Mouse (Mus musculus) macrophage (primary cell): ENCODE measurements around the gene Fitm1. TPM values are rescaled to one million over a fixed set of nuclear protein-coding genes. Genes with fewer than 3 reads are reported as not detected.
A peak's percentile ranks its signal among the peaks of the same experiment; 100 is the strongest.

ENCODE experiments used
- H3K27ac ChIP-seq: fragments of 350-480 bp; formaldehyde crosslinking; 2 replicates; pipeline ENCODE4 v1.9.0; 2021
- H3K36me3 ChIP-seq: fragments of 350-480 bp; formaldehyde crosslinking; 2 replicates; pipeline ENCODE4 v1.9.0; 2021; ENCODE audit errors: inconsistent target
- H3K4me3 ChIP-seq: fragments of 350-480 bp; formaldehyde crosslinking; 2 replicates; pipeline ENCODE4 v1.9.0; 2021; ENCODE audit errors: inconsistent target
- H3K79me2 ChIP-seq: fragments of 350-480 bp; formaldehyde crosslinking; 2 replicates; pipeline ENCODE4 v1.9.0; 2021; ENCODE audit errors: inconsistent target
- WGBS: methylation state at CpG from one replicate; pipeline ENCODE4 v1.1.7; 2026; ENCODE audit warnings: inconsistent platforms; ENCODE audit not compliant: missing documents; 5-methylcytosine and 5-hydroxymethylcytosine counted together
- polyA plus RNA-seq: library from polyadenylated mRNA; stranded (reverse); fragments of 250-400 nt; gene quantifications from 3 replicates; pipeline ENCODE4 v1.2.4, GENCODE M21; 2018; ENCODE audit warnings: inconsistent platforms
- total RNA-seq, 78 experiments: library from RNA; depleted of rRNA; stranded (reverse); fragments of 250-400 nt; gene quantifications; 1 replicate in 9 of 78; 2 replicates in 24 of 78; 3 replicates in 43 of 78; 4 replicates in 2 of 78; pipeline ENCODE4 v1.2.4; 2018; ENCODE audit warnings: inconsistent platforms in 56 of 78

Gene Fitm1
- total RNA-seq (2018; cell fraction: chromatin; rRNA removed), result not detected
- total RNA-seq (2018; cell fraction: cytosol; rRNA removed), result not detected
- not detected for total RNA-seq (2018; cell fraction: nucleus; rRNA removed)
- not detected in 3 replicates for polyA plus RNA-seq

- 77% methylated on average over 8 of the region's 8 CpGs for WGBS
- peaks cover 9% of the 10 kb centered on the region for H3K36me3 ChIP-seq
- H3K4me3 ChIP-seq, result no peak within 1 kb of the TSS
- no peak within 1 kb of the TSS for H3K27ac ChIP-seq
- H3K79me2 ChIP-seq, result peaks cover 20% of the 10 kb centered on the region
These were observed at the start of gene Fitm1 for GRCm38 (mm10) chr14:55575302-55575701. Gene Fitm1, plus strand, starts transcription at chr14:55575617.

- WGBS, result 83% methylated on average over 2 of the region's 2 CpGs
- H3K36me3 ChIP-seq, result no peaks in the 10 kb centered on the region
- H3K4me3 ChIP-seq, result no peak overlapping the region
- H3K79me2 ChIP-seq, result no peaks in the 10 kb centered on the region
- no peak overlapping the region for H3K27ac ChIP-seq
These were observed 48.7 kb upstream of the Fitm1 start for GRCm38 (mm10) chr14:55526674-55527073.

GRCm38 (mm10) chr14:55527940-55528339 is 47.5 kb upstream of the Fitm1 start:
- 5% methylated on average over 3 of the region's 3 CpGs for WGBS
- Histone ChIP-seq H3K4me3 (no peak overlapping the region), H3K27ac (no peak overlapping the region)

GRCm38 (mm10) chr14:55536116-55536745 is 39.2 kb upstream of the Fitm1 start:
- 67% methylated on average over 6 of the region's 6 CpGs for WGBS
- no peak overlapping the region for H3K4me3 ChIP-seq

More at GRCm38 (mm10) chr14:55527940-55528339, 47.5 kb upstream of the Fitm1 start:
- H3K36me3 ChIP-seq, result no peaks in the 10 kb centered on the region
- H3K79me2 ChIP-seq, result no peaks in the 10 kb centered on the region

GRCm38 (mm10) chr14:55540067-55540786 is 35.2 kb upstream of the Fitm1 start, which contains the start of gene Pck2:
Gene Pck2, plus strand, starts transcription at chr14:55540266.
- H3K4me3 ChIP-seq, result peak within 1 kb of the TSS; percentile 84
- H3K79me2 ChIP-seq, result peaks cover 13% of the 10 kb centered on the region; the same call in 1 of the 2 replicates
- H3K27ac ChIP-seq, result peak within 1 kb of the TSS; percentile 75
- WGBS, result 1% methylated on average over 32 of the region's 32 CpGs
- peaks cover 23% of the 10 kb centered on the region for H3K36me3 ChIP-seq

More at GRCm38 (mm10) chr14:55536116-55536745, 39.2 kb upstream of the Fitm1 start:
- Histone ChIP-seq H3K79me2 (peaks cover 9% of the 10 kb centered on the region; the same call in 1 of the 2 replicates), H3K27ac (no peak overlapping the region), H3K36me3 (no peaks in the 10 kb centered on the region)

- peak overlapping the region; percentile 84 for H3K4me3 ChIP-seq
- WGBS, result 3% methylated on average over 10 of the region's 10 CpGs
- peak overlapping the region; percentile 75 for H3K27ac ChIP-seq
- peaks cover 13% of the 10 kb centered on the region; the same call in 1 of the 2 replicates for H3K79me2 ChIP-seq
- peaks cover 29% of the 10 kb centered on the region for H3K36me3 ChIP-seq
These were observed 34.6 kb upstream of the Fitm1 start for GRCm38 (mm10) chr14:55540787-55541321.

- Histone ChIP-seq H3K4me3 (no peak overlapping the region), H3K27ac (no peak overlapping the region), H3K36me3 (peaks cover 43% of the 10 kb centered on the region), H3K79me2 (peaks cover 13% of the 10 kb centered on the region; the same call in 1 of the 2 replicates)
- 90% methylated on average over 12 of the region's 12 CpGs for WGBS
These were observed 33.1 kb upstream of the Fitm1 start for GRCm38 (mm10) chr14:55542268-55542667.

- WGBS, result 91% methylated on average over 9 of the region's 9 CpGs
- peaks cover 13% of the 10 kb centered on the region; the same call in 1 of the 2 replicates for H3K79me2 ChIP-seq
- no peak overlapping the region for H3K4me3 ChIP-seq
- H3K36me3 ChIP-seq, result peaks cover 63% of the 10 kb centered on the region
- H3K27ac ChIP-seq, result no peak overlapping the region
These were observed 31.1 kb upstream of the Fitm1 start for GRCm38 (mm10) chr14:55544334-55544733.

- Histone ChIP-seq H3K27ac (no peak overlapping the region), H3K79me2 (no peaks in the 10 kb centered on the region), H3K4me3 (no peak overlapping the region), H3K36me3 (peaks cover 46% of the 10 kb centered on the region)
- WGBS, result 95% methylated on average over 6 of the region's 6 CpGs
These were observed 25.2 kb upstream of the Fitm1 start for GRCm38 (mm10) chr14:55550191-55550590.

GRCm38 (mm10) chr14:55551347-55551746 is 24.1 kb upstream of the Fitm1 start:
- H3K36me3 ChIP-seq, result peaks cover 35% of the 10 kb centered on the region
- H3K4me3 ChIP-seq, result no peak overlapping the region
- no peak overlapping the region for H3K27ac ChIP-seq
- no peaks in the 10 kb centered on the region for H3K79me2 ChIP-seq
- 88% methylated on average over 5 of the region's 5 CpGs for WGBS

GRCm38 (mm10) chr14:55551794-55552193 is 23.6 kb upstream of the Fitm1 start:
- 96% methylated on average over 7 of the region's 8 CpGs for WGBS
- Histone ChIP-seq H3K27ac (no peak overlapping the region), H3K79me2 (no peaks in the 10 kb centered on the region), H3K36me3 (peaks cover 30% of the 10 kb centered on the region), H3K4me3 (no peak overlapping the region)

- peaks cover 15% of the 10 kb centered on the region; the same call in 1 of the 2 replicates for H3K79me2 ChIP-seq
- peaks cover 3% of the 10 kb centered on the region; the same call in 1 of the 2 replicates for H3K36me3 ChIP-seq
- no peak overlapping the region for H3K4me3 ChIP-seq
- H3K27ac ChIP-seq, result no peak overlapping the region
These were observed 20.8 kb upstream of the Fitm1 start for GRCm38 (mm10) chr14:55554635-55555034.

GRCm38 (mm10) chr14:55555788-55556187 is 19.6 kb upstream of the Fitm1 start:
- Histone ChIP-seq H3K27ac (no peak overlapping the region), H3K79me2 (peaks cover 15% of the 10 kb centered on the region; the same call in 1 of the 2 replicates), H3K36me3 (no peaks in the 10 kb centered on the region), H3K4me3 (no peak overlapping the region)
- WGBS, result 82% methylated on average over 3 of the region's 3 CpGs

GRCm38 (mm10) chr14:55557003-55557402 is 18.4 kb upstream of the Fitm1 start:
- no peaks in the 10 kb centered on the region for H3K36me3 ChIP-seq
- no peak overlapping the region for H3K4me3 ChIP-seq
- H3K27ac ChIP-seq, result peak overlapping the region; percentile 96
- peaks cover 27% of the 10 kb centered on the region; the same call in 1 of the 2 replicates for H3K79me2 ChIP-seq
- 6% methylated on average over 5 of the region's 5 CpGs for WGBS
